Mouse (Mus musculus): ENCODE measurements around the gene Nat8f2. TPM values are rescaled to one million over a fixed set of nuclear protein-coding genes. Genes with fewer than 3 reads are reported as not detected.
"Not testable (repeated sequence)": the region's sequence is repeated elsewhere in the genome, so short reads cannot be mapped to it uniquely, and the experiment has no call there.

Gene Nat8f2
- polyA plus RNA-seq, 1 experiment from 2014 or later: not detected

- Histone ChIP-seq H3K4me3 (no peak overlapping the region), H3K27me3 (ENCODE audit: low read depth, poor library complexity, severe bottlenecking) (no peaks in the 10 kb centered on the region), H3K27ac (no peak overlapping the region), H3K36me3 (no peaks in the 10 kb centered on the region), H3K9me3 (replicated peaks) (no peaks in the 10 kb centered on the region), H3K4me1 (peaks cover 3% of the 10 kb centered on the region; the same call in 1 of the 2 replicates)
- WGBS: 89% methylated on average over 3 of the region's 3 CpGs
- DNase-seq (ENCODE audit: low spot score): no peak
These were observed 15.5 kb downstream of the Nat8f2 start for GRCm38 (mm10) chr6:85853481-85853880.

DNA sequence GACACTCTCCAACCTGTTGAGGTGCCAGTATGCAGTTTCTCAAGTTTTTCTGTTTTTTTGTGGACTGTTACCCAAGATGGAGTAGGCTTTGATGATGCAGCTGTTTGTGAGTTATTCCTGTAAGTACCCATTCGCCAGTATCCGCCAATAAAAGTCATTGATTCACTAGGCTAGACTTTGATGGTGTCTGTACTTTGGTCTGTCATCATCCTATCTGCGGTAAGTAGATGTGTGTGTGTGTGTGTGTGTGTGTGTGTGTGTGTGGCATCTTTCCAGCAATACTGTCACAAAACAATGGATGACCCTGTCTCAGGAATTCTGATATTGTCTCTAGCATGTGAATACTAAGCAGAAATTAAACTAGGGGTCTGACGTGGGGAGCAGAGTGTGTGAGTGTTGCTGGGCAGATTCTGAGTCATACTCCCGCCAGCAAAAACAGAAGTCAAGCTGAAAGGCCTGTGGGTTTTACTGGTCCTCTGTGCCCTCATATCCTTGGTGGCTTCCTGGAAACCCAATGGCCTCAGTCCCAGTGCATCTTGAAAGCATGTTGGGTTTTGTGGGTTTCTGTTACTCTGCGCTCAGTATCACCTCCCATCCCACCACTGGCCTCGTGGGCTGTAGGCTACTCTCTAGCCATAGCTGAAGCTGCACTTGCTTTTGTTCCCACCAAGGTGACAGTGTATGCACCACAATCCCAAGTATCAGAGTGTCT lies 17.7 kb downstream of the Nat8f2 start:
- 94% methylated on average over 7 of the region's 7 CpGs for WGBS
- Histone ChIP-seq H3K27ac (no peak overlapping the region), H3K4me1 (peaks cover 3% of the 10 kb centered on the region; the same call in 1 of the 2 replicates), H3K36me3 (no peaks in the 10 kb centered on the region), H3K4me3 (no peak overlapping the region), H3K9me3 (replicated peaks) (no peaks in the 10 kb centered on the region), H3K27me3 (ENCODE audit: low read depth, poor library complexity, severe bottlenecking) (no peaks in the 10 kb centered on the region)
- DNase-seq (ENCODE audit: low spot score): no peak

DNA sequence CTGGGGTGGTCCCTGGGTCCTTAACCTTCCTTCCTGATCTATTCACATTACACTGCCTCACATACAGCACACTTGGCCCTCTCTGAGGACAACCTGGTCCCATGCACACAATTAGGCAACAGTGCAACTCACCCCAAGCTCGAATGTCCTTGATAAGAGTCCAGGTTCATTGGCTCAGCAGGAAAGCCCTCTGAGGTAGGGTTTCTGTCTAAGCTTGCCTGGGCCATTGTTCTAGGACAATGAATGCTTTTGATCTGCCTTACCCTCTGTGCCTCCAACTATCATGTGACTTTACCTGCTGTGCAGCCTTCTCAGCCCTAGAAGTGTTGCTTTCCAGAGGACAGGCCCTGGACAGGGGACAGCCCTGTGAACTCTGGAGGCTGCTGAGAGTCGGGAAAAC lies 19.7 kb downstream of the Nat8f2 start:
- no peaks in the 10 kb centered on the region for H3K9me3 ChIP-seq (replicated peaks)
- H3K27me3 ChIP-seq (ENCODE audit: low read depth, poor library complexity, severe bottlenecking): no peaks in the 10 kb centered on the region
- H3K27ac ChIP-seq: 0 out of 2 replicates have a peak overlapping the region, but pooled peaks have one; percentile 0
- H3K4me3 ChIP-seq: no peak overlapping the region
- peaks cover under 1% of the 10 kb centered on the region; the same call in 1 of the 2 replicates for H3K4me1 ChIP-seq
- no peak for DNase-seq (ENCODE audit: low spot score)
- 58% methylated on average over 2 of the region's 2 CpGs for WGBS
- no peaks in the 10 kb centered on the region for H3K36me3 ChIP-seq

DNA sequence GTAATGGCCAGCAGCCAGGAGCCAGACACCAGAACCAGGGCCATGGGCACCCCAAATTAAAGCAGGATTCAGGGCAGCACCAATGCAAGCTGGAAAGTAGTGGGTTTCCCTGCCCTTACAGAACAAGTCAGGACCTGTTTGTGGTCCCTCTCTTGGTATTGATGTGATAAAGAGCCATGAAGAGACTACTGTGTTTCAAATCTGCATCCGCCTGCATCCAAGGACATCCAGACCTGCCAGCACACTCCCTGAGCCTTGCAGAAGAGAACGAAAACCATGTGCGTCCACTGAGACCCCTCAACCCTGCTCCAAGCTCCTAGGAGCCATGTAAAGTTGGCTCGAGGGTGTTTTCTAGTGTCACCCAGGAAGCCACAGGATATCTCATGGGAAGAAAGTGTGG lies 20.8 kb downstream of the Nat8f2 start:
- 85% methylated on average over 4 of the region's 4 CpGs for WGBS
- DNase-seq (ENCODE audit: low spot score): no peak
- H3K27ac ChIP-seq: no peak overlapping the region
- no peaks in the 10 kb centered on the region for H3K4me1 ChIP-seq
- no peak overlapping the region for H3K4me3 ChIP-seq
- H3K9me3 ChIP-seq (replicated peaks): no peaks in the 10 kb centered on the region
- no peaks in the 10 kb centered on the region for H3K27me3 ChIP-seq (ENCODE audit: low read depth, poor library complexity, severe bottlenecking)
- no peaks in the 10 kb centered on the region for H3K36me3 ChIP-seq

- WGBS: 63% methylated on average over 1 of the region's 1 CpGs
- no peak for DNase-seq (ENCODE audit: low spot score)
- Histone ChIP-seq H3K4me3 (no peak overlapping the region), H3K9me3 (replicated peaks) (no peaks in the 10 kb centered on the region), H3K36me3 (no peaks in the 10 kb centered on the region), H3K27me3 (ENCODE audit: low read depth, poor library complexity, severe bottlenecking) (no peaks in the 10 kb centered on the region), H3K27ac (no peak overlapping the region), H3K4me1 (no peaks in the 10 kb centered on the region)
These were observed 22.0 kb downstream of the Nat8f2 start for GRCm38 (mm10) chr6:85846921-85847320.

GRCm38 (mm10) chr6:85843677-85844458 lies 25.1 kb downstream of the Nat8f2 start:
- H3K4me3 ChIP-seq; H3K4me1 ChIP-seq; H3K9me3 ChIP-seq (replicated peaks); H3K36me3 ChIP-seq; H3K27ac ChIP-seq; DNase-seq (ENCODE audit: low spot score); H3K27me3 ChIP-seq (ENCODE audit: low read depth, poor library complexity, severe bottlenecking): not testable (repeated sequence)
- WGBS: 65% methylated on average over 25 of the region's 25 CpGs

GRCm38 (mm10) chr6:85839982-85840381 lies 29.0 kb downstream of the Nat8f2 start:
- H3K27ac ChIP-seq: no peak overlapping the region
- no peaks in the 10 kb centered on the region for H3K36me3 ChIP-seq
- 73% methylated on average over 4 of the region's 4 CpGs for WGBS
- no peak overlapping the region for H3K4me3 ChIP-seq
- no peak for DNase-seq (ENCODE audit: low spot score)
- H3K9me3 ChIP-seq (replicated peaks): no peaks in the 10 kb centered on the region
- H3K27me3 ChIP-seq (ENCODE audit: low read depth, poor library complexity, severe bottlenecking): no peaks in the 10 kb centered on the region
- 0 out of 2 replicates have a peak, but pooled peaks cover 4% of the 10 kb centered on the region for H3K4me1 ChIP-seq

DNA sequence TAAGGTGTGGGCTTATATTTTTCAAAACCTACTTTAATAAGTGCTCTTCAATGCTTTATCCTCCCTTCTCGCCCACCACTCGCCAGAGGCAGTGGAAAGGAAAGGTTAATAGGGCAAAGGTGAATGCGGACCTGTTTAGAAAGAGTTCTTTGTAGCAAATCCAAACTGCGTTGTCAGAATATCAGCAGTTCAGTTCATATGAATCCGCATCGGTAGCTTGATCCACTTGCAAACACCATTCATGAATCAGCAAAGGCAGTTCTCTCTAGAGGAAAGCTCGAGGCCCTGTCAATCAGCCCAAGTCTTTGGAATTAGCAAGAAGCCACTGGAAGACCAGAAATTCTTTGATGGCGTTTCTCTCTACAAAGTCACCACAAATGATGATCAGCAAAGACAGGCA lies 30.3 kb downstream of the Nat8f2 start:
- H3K4me3 ChIP-seq: no peak overlapping the region
- H3K4me1 ChIP-seq: 0 out of 2 replicates have a peak, but pooled peaks cover 4% of the 10 kb centered on the region
- 79% methylated on average over 8 of the region's 8 CpGs for whole genome bisulfite sequencing
- H3K27ac ChIP-seq: no peak overlapping the region
- DNase-seq (ENCODE audit: low spot score): no peak
- H3K27me3 ChIP-seq (ENCODE audit: low read depth, poor library complexity, severe bottlenecking): no peaks in the 10 kb centered on the region
- no peaks in the 10 kb centered on the region for H3K9me3 ChIP-seq (replicated peaks)
- H3K36me3 ChIP-seq: no peaks in the 10 kb centered on the region

DNA sequence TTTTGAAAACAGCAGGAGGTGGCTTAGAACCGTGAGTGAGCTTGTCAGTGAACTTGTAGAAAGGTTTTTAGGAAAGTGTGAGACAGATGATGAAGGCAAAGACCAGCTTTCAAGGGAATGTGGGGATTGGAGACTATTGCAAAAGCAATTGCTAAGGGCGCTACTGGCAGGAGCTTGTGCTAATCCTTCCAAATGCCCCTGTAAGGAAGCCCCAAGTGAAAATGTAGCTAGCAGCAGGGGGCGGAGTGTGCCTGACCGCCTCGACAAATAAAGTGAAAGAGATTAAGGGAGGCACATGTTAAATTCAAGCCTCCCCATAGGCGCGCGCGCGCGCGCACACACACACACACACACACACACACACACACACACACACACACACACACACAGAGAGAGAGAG lies 31.7 kb downstream of the Nat8f2 start:
- not testable (repeated sequence) for H3K9me3 ChIP-seq (replicated peaks); H3K4me3 ChIP-seq; H3K27me3 ChIP-seq (ENCODE audit: low read depth, poor library complexity, severe bottlenecking); H3K4me1 ChIP-seq; H3K27ac ChIP-seq; H3K36me3 ChIP-seq
- 37% methylated on average over 10 of the region's 12 CpGs for WGBS
- peak; percentile 52 for DNase-seq (ENCODE audit: low spot score)

DNA sequence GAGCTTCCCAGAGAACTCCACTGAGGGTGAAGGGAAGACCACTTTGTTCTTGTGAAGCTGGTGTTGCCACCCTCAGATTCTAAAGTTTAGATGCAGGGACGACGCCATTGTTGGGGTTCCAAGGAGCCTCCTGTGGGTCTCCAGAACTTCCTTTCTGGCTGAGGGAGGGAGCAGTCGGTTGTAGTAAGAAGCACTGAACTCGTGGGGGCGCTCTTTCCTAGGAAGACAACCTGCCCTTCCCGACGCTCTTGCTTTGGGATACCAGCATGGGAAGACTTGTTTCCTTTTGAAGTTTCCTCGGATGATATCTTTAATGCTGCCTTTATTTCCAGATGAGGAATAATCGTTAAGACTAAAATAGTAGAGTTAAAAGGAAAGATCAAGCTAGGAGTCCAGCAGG lies 32.1 kb downstream of the Nat8f2 start:
- WGBS: 27% methylated on average over 9 of the region's 9 CpGs

GRCm38 (mm10) chr6:85836098-85836497 lies 32.9 kb downstream of the Nat8f2 start:
- DNase-seq (ENCODE audit: low spot score); H3K27ac ChIP-seq; H3K9me3 ChIP-seq (replicated peaks); H3K36me3 ChIP-seq; H3K4me3 ChIP-seq; H3K4me1 ChIP-seq; H3K27me3 ChIP-seq (ENCODE audit: low read depth, poor library complexity, severe bottlenecking): not testable (repeated sequence)
- WGBS: 88% methylated on average over 5 of the region's 5 CpGs

More for the DNA sequence above, 32.1 kb downstream of the Nat8f2 start:
- DNase-seq (ENCODE audit: low spot score): peak; percentile 40
- H3K4me1 ChIP-seq; H3K27ac ChIP-seq; H3K36me3 ChIP-seq; H3K9me3 ChIP-seq (replicated peaks); H3K4me3 ChIP-seq; H3K27me3 ChIP-seq (ENCODE audit: low read depth, poor library complexity, severe bottlenecking): not testable (repeated sequence)

GRCm38 (mm10) chr6:85835104-85835503 lies 33.9 kb downstream of the Nat8f2 start:
- H3K4me3 ChIP-seq; H3K4me1 ChIP-seq; H3K9me3 ChIP-seq (replicated peaks); H3K36me3 ChIP-seq; DNase-seq (ENCODE audit: low spot score); H3K27ac ChIP-seq; H3K27me3 ChIP-seq (ENCODE audit: low read depth, poor library complexity, severe bottlenecking): not testable (repeated sequence)
- 88% methylated on average over 1 of the region's 2 CpGs for WGBS

GRCm38 (mm10) chr6:85834504-85835100 lies 34.4 kb downstream of the Nat8f2 start:
- H3K4me3 ChIP-seq; H3K9me3 ChIP-seq (replicated peaks); H3K4me1 ChIP-seq: not testable (repeated sequence)

More at GRCm38 (mm10) chr6:85834504-85835100, 34.4 kb downstream of the Nat8f2 start:
- H3K36me3 ChIP-seq; DNase-seq (ENCODE audit: low spot score); H3K27me3 ChIP-seq (ENCODE audit: low read depth, poor library complexity, severe bottlenecking); H3K27ac ChIP-seq: not testable (repeated sequence)
